8 mouse cellular contexts compared by ENCODE assay signal in genomic region chr4:33924234-33924888, GRCm38 (mm10). TPM values are rescaled to one million over a fixed set of nuclear protein-coding genes. Genes with fewer than 3 reads are reported as not detected.
DNase-seq lines count a peak whose midpoint lies in the region; ATAC-seq and TF ChIP-seq lines count a peak whose summit lies in the region.

Cnr1 (plus strand) TSS chr4:33924593.

- no peak within 1 kb of the TSS for H3K27ac ChIP-seq in ES-E14 (ENCODE audit: insufficient read depth, low read depth, low read length, poor library complexity, severe bottlenecking)
- H3K27ac ChIP-seq in liver, postnatal 0 days (ENCODE audit: low read depth) = no peak within 1 kb of the TSS
- H3K27ac ChIP-seq in olfactory bulb, adult 2 months (ENCODE audit: insufficient read depth, low read depth, low read length) = no peak within 1 kb of the TSS

- peak within 1 kb of the TSS; percentile 81 for H3K4me2 ChIP-seq in liver, postnatal 0 days (ENCODE audit: low read depth, low read length)

- peaks cover 0 to 2% of the 10 kb centered on the region in 2 experiments; a peak in 2 of 4 replicates for H3K4me1 ChIP-seq in ES-E14 (ENCODE audit: control insufficient read depth in 2 of 2, insufficient read depth in 2 of 2, low read length in 2 of 2, poor library complexity in 1 of 2)
- H3K4me1 ChIP-seq in liver, postnatal 0 days (ENCODE audit: insufficient read depth) = peaks cover 10% of the 10 kb centered on the region
- H3K4me1 ChIP-seq in olfactory bulb, adult 2 months (ENCODE audit: control insufficient read depth, insufficient read depth, low read length) = peaks cover 11% of the 10 kb centered on the region

- H3K9ac ChIP-seq in ES-E14 (ENCODE audit: insufficient read depth, low read depth, low read length, poor library complexity, severe bottlenecking) = peak within 1 kb of the TSS; percentile 76
- H3K9ac ChIP-seq in liver, postnatal 0 days (replicated peaks) = no peak within 1 kb of the TSS

- DNase-seq in ES-E14 (ENCODE audit: low read depth, low spot score) = no peak
- peak; percentile 93 for DNase-seq in cerebellum, adult 8-10 months
- peak; percentile 46 to 59 for DNase-seq in heart, postnatal 36 days
- peak; percentile 70 to 73 for DNase-seq in layer of hippocampus, adult 18-20 months (ENCODE audit: low spot score in 2 of 2)
- DNase-seq in liver, postnatal 0 days = peak; percentile 75
- DNase-seq in T-cell, adult 2 months (ENCODE audit: low spot score) = no peak

- WGBS in liver, postnatal 0 days (ENCODE audit: insufficient replicate concordance) = under 1% methylated on average over 58 of the region's 77 CpGs
- under 1% methylated on average over 77 of the region's 77 CpGs for WGBS in olfactory bulb, adult 2 months

- intact Hi-C loops in heart, postnatal 36 days (cut with DNase I) = no loop called here

- peaks cover 54% of the 10 kb centered on the region for H3K27me3 ChIP-seq in liver, postnatal 0 days (ENCODE audit: insufficient read depth, low read length)

- no peak for TF ChIP-seq EP300 in liver, postnatal 0 days (IDR thresholded peaks at IDR 0.05; ENCODE audit: low read depth)

- in situ Hi-C loops in ES-E14 (cut with MboI; ENCODE audit: low sequenced_read_pairs in 2 of 2, unreplicated experiment in 2 of 2) = no loop called here

- H3K36me3 ChIP-seq in ES-E14 (ENCODE audit: control insufficient read depth, insufficient read depth, low read length, poor library complexity, severe bottlenecking) = no peaks in the 10 kb centered on the region
- no peaks in the 10 kb centered on the region for H3K36me3 ChIP-seq in liver, postnatal 0 days (replicated peaks; ENCODE audit: insufficient read depth, low read length)

- ATAC-seq in frontal cortex, adult (ENCODE audit: low TSS enrichment) = peak; percentile 34
- peak; percentile 94 for ATAC-seq in liver, postnatal 0 days

- TF ChIP-seq POLR2A in olfactory bulb, adult 2 months (IDR thresholded peaks at IDR 0.05; ENCODE audit: insufficient read depth, low read depth, low read length) = peak; percentile 32; the same call in 1 of the 2 replicates

- no peak for TF ChIP-seq CTCF in liver, postnatal 0 days (IDR thresholded peaks at IDR 0.05; ENCODE audit: low read depth)
- TF ChIP-seq CTCF in olfactory bulb, adult 2 months (IDR thresholded peaks at IDR 0.05; ENCODE audit: insufficient read depth, low read depth, low read length) = no peak

- H3K9me3 ChIP-seq in ES-E14 (ENCODE audit: control insufficient read depth, insufficient read depth, low read depth, low read length) = no peaks in the 10 kb centered on the region
- no peaks in the 10 kb centered on the region for H3K9me3 ChIP-seq in liver, postnatal 0 days (ENCODE audit: low read length)

- H3K4me3 ChIP-seq in ES-E14 (ENCODE audit: insufficient read depth in 1 of 2, low read depth in 1 of 2, low read length in 2 of 2, poor library complexity in 1 of 2, severe bottlenecking in 1 of 2) = peak within 1 kb of the TSS; percentile 73 to 88
- H3K4me3 ChIP-seq in liver, postnatal 0 days (ENCODE audit: low read depth, low read length) = peak within 1 kb of the TSS; percentile 48
- peak within 1 kb of the TSS; percentile 66 for H3K4me3 ChIP-seq in olfactory bulb, adult 2 months (ENCODE audit: insufficient read depth, low read depth, low read length)

TF ChIP-seq in ES-E14, 5 proteins besides CTCF, POLR2A, EP300 and RAD21:
- TF ChIP-seq ZC3H11A (IDR thresholded peaks at IDR 0.05; ENCODE audit: borderline replicate concordance, low read depth, low read length) (0 out of 2 replicates have a peak, but pooled peaks have one; percentile 31), ZNF384 (IDR thresholded peaks at IDR 0.05; ENCODE audit: low read depth, low read length) (no peak)

RNA-seq across cellular contexts. Expression of gene Cnr1, which starts in this region (rescaled TPM):
- 0.53 and 0.54 TPM in 2 replicates for total RNA-seq in ES-E14 (2012; rRNA removed)
- under 1 TPM; 0.08 to 0.14 TPM for total RNA-seq in heart, postnatal 36 days (2021)
- 100 to 1,000 TPM; 179 to 185 TPM for total RNA-seq in layer of hippocampus, adult 18-20 months (2021)
- polyA plus RNA-seq in liver, postnatal 0 days (2015; fragmentation: Nextera tagmentation; extraction: Ambion mirVana) = 0.06 and 0.08 TPM in 2 replicates
- not detected in 2 replicates for polyA plus RNA-seq in olfactory bulb, adult 2 months (2012; ENCODE audit: insufficient read depth, insufficient read length, low replicate concordance, missing spikeins)

Comparison
In these comparisons a context has a peak if more than half of its experiments do, and no peak if none do; other contexts are left out.
1. RNA of gene Cnr1 (total RNA-seq): 179 to 185 TPM in layer of hippocampus, adult 18-20 months; 0.53 to 0.54 TPM in ES-E14 and 0.08 to 0.14 TPM in heart, postnatal 36 days; every median in the first group is over 100 times any median in the second.
2. Peak in DNase-seq in heart, postnatal 36 days; RNA of the gene not detected or under 1 TPM.
3. Peak in DNase-seq, ATAC-seq, H3K4me3 ChIP-seq and H3K4me2 ChIP-seq in liver, postnatal 0 days; RNA of the gene not detected or under 1 TPM.
4. DNase-seq: peak in cerebellum, adult 8-10 months (single experiment) and layer of hippocampus, adult 18-20 months (2 of 2); none in ES-E14 (single experiment) and T-cell, adult 2 months (single experiment).
5. Peak in every context shown above with its lines, with median percentiles within 50 percentile points of each other: H3K4me3 ChIP-seq.